Mouse (Mus musculus) left cerebral cortex, adult 18-20 months (tissue): Measurements from ENCODE around the gene Olfr397. TPM values are rescaled to one million over a fixed set of nuclear protein-coding genes. Genes with fewer than 3 reads are reported as not detected.

Source experiments
- DNase-seq, 2 experiments: peaks; one replicate each; pipeline ENCODE4 v3.0.0; 2021 to 2022; ENCODE audit warnings: low spot score in 2 of 2, mixed read lengths in 1 of 2
- long read RNA-seq, 2 experiments: library from polyadenylated mRNA; stranded (forward); transcript quantifications; one replicate each; pipeline ENCODE4 v2.0.0; 2021
- total RNA-seq, 2 experiments: library from RNA; stranded (reverse); gene quantifications; 2 replicates each; pipeline ENCODE4 v1.2.3; 2021

The Olfr397 gene
- not detected for total RNA-seq
- long read RNA-seq, experiment 1 = 0 reads
- long read RNA-seq, experiment 2 = 0 reads

- DNase-seq = no peak
Observed at GRCm38 (mm10) chr11:73960517-73960916, at the start of gene Olfr397. TSS of gene Olfr397 (plus strand) at chr11:73960817.

- no peak for DNase-seq
Observed at GRCm38 (mm10) chr11:73936377-73936776, 24.2 kb upstream of the Olfr397 start, which contains the start of gene Olfr23. TSS of gene Olfr23 (plus strand) at chr11:73936677.

GRCm38 (mm10) chr11:73990307-73990706 lies 29.7 kb downstream of the Olfr397 start, which contains the start of gene Olfr398:
TSS of gene Olfr398 (minus strand) at chr11:73990407.
- no peak for DNase-seq

- no peak for DNase-seq
Observed at GRCm38 (mm10) chr11:73993115-73993514, 32.5 kb downstream of the Olfr397 start.

Other genes starting within 250 kb of the Olfr397 start
- gene Olfr389, start 180.1 kb upstream of the Olfr397 start, total RNA-seq = not detected
- not detected for gene Olfr390, start 177.9 kb upstream of the Olfr397 start, total RNA-seq
- not detected for gene Olfr391-ps, start 157.8 kb upstream of the Olfr397 start, total RNA-seq
- not detected for gene Olfr392, start 143.8 kb upstream of the Olfr397 start, total RNA-seq
- gene Olfr393, start 109.4 kb upstream of the Olfr397 start, total RNA-seq = not detected
- not detected for gene Olfr394, start 70.0 kb upstream of the Olfr397 start, total RNA-seq
- not detected for gene Olfr395, start 51.5 kb upstream of the Olfr397 start, total RNA-seq
- not detected for gene Olfr23, start 24.1 kb upstream of the Olfr397 start, total RNA-seq
- not detected for gene Olfr398, start 29.6 kb downstream of the Olfr397 start, total RNA-seq
- gene Olfr139, start 95.7 kb downstream of the Olfr397 start, total RNA-seq = not detected
- gene Olfr399, start 95.8 kb downstream of the Olfr397 start, total RNA-seq = not detected
- gene Zfp616, start 109.1 kb downstream of the Olfr397 start, total RNA-seq = not detected
- not detected for gene Olfr401, start 152.9 kb downstream of the Olfr397 start, total RNA-seq
- gene Olfr402, start 192.7 kb downstream of the Olfr397 start, total RNA-seq = not detected
- gene Olfr403, start 225.4 kb downstream of the Olfr397 start, total RNA-seq = not detected